Mouse (Mus musculus): ENCODE data around the gene Ddah2. TPM values are rescaled to one million over a fixed set of nuclear protein-coding genes. Genes with fewer than 3 reads are reported as not detected.

Gene Ddah2
- total RNA-seq, 2 experiments from 2014 or later: 11.1 to 13.3 TPM

DNA sequence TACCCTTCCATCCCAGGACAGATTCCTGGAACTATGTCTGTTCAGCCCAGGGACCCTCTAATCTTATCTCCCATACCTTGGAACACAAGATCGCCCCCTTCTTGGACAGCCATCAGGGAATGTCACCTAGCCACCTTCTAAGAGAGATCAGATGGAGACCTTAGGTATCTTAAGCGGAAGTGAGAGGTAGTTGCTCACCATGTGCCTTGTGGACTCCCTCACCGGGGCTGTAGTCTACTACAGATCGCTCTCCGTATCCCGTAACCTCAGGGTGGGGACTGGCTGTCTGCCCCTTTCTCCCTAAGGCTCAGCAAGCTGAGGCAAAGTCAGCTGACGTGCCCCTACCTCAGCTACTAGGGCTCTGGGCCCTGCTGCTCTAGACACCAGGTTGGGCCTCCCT, 45.2 kb downstream of the Ddah2 start:
- DNase-seq: no peak

GRCm38 (mm10) chr17:35104754-35105153, 45.9 kb downstream of the Ddah2 start:
- DNase-seq: no peak

- no peak for DNase-seq
These were observed 47.0 kb downstream of the Ddah2 start for GRCm38 (mm10) chr17:35105740-35106389.

DNA sequence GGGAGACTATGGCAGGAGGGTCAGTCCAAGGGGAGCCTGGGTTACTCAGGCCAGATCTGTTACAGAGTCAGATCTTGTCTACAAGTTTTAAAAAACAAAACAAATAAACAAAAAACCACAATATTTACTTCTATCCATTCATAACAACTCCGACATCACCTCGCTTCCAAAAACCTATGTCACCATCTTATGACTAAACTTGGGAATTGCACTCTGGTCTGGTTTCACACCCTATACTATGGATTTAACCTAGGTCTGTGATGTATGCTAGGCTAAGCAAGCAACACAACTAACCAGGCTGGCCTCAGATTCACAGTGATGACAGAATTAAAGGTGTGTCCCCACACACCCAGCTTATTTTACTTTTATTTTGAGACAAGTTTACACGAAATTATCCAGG, 47.7 kb downstream of the Ddah2 start:
- DNase-seq: no peak

- no peak for DNase-seq
These were observed 49.3 kb downstream of the Ddah2 start, which contains the start of gene Ly6g5c for GRCm38 (mm10) chr17:35108097-35108496. Ly6g5c (plus strand) TSS chr17:35108279.

Other genes starting within 250 kb of the Ddah2 start
- gene Stk19, start 222.1 kb upstream of the Ddah2 start, total RNA-seq (2021): 1 to 10 TPM; 7.0 to 7.2 TPM
- 10 to 100 TPM in 1 of 2 experiments, 1 to 10 TPM in 1; 7.6 to 10.5 TPM for gene Dxo, start 222.0 kb upstream of the Ddah2 start, total RNA-seq (2021)
- gene Skiv2l, start 208.8 kb upstream of the Ddah2 start, total RNA-seq (2021): 10 to 100 TPM; 18.0 to 18.9 TPM
- 1 to 10 TPM; 7.7 to 8.9 TPM for gene Nelfe, start 208.6 kb upstream of the Ddah2 start, total RNA-seq (2021)
- gene Cfb, start 196.5 kb upstream of the Ddah2 start, total RNA-seq (2021): 1 to 10 TPM in 1 of 2 experiments, under 1 TPM in 1; 0.95 to 8.2 TPM
- gene Zbtb12, start 179.6 kb upstream of the Ddah2 start, total RNA-seq (2021): 1 to 10 TPM; 5.0 to 5.2 TPM
- not detected for gene Gm20547, start 177.0 kb upstream of the Ddah2 start, total RNA-seq (2021)
- 1 to 10 TPM; 2.6 to 2.9 TPM for gene C2, start 160.8 kb upstream of the Ddah2 start, total RNA-seq (2021)
- 10 to 100 TPM; 25.5 to 26.4 TPM for gene Ehmt2, start 160.6 kb upstream of the Ddah2 start, total RNA-seq (2021)
- not detected for gene Slc44a4, start 144.6 kb upstream of the Ddah2 start, total RNA-seq (2021)
- gene Neu1, start 127.8 kb upstream of the Ddah2 start, total RNA-seq (2021): 1 to 10 TPM; 8.5 to 9.3 TPM
- gene Hspa1b, start 99.8 kb upstream of the Ddah2 start, total RNA-seq (2021): 1 to 10 TPM; 4.4 to 6.7 TPM
- not detected for gene Gm20481, start 89.1 kb upstream of the Ddah2 start, total RNA-seq (2021)
- 1 to 10 TPM; 5.9 to 8.1 TPM for gene Hspa1a, start 86.9 kb upstream of the Ddah2 start, total RNA-seq (2021)
- gene Hspa1l, start 86.3 kb upstream of the Ddah2 start, total RNA-seq (2021): 10 to 100 TPM; 21.5 to 31.8 TPM
- 10 to 100 TPM; 15.0 to 15.4 TPM for gene Lsm2, start 77.2 kb upstream of the Ddah2 start, total RNA-seq (2021)
- gene Vars, start 58.0 kb upstream of the Ddah2 start, total RNA-seq (2021): 10 to 100 TPM; 29.4 to 31.2 TPM
- gene Vwa7, start 42.5 kb upstream of the Ddah2 start, total RNA-seq (2021): 1 to 10 TPM; 9.0 to 9.6 TPM
- gene Sapcd1, start 31.0 kb upstream of the Ddah2 start, total RNA-seq (2021): under 1 TPM in 1 of 2 experiments, not detected in 1; 0.31 TPM
- gene Msh5, start 12.3 kb upstream of the Ddah2 start, total RNA-seq (2021): under 1 TPM; 0.67 to 0.72 TPM
- 10 to 100 TPM; 12.4 to 18.6 TPM for gene Clic1, start 9.1 kb upstream of the Ddah2 start, total RNA-seq (2021)
- not detected for gene Ly6g6c, start 6.4 kb downstream of the Ddah2 start, total RNA-seq (2021)
- gene Mpig6b, start 7.1 kb downstream of the Ddah2 start, total RNA-seq (2021): not detected
- gene Ly6g6e, start 17.9 kb downstream of the Ddah2 start, total RNA-seq (2021): not detected
- gene Ly6g6d, start 19.0 kb downstream of the Ddah2 start, total RNA-seq (2021): under 1 TPM; 0.51 to 0.72 TPM
- not detected for gene Ly6g6f, start 26.6 kb downstream of the Ddah2 start, total RNA-seq (2021)
- gene Abhd16a, start 30.2 kb downstream of the Ddah2 start, total RNA-seq (2021): 10 to 100 TPM; 61.9 to 62.4 TPM
- not detected for gene Ly6g5c, start 49.2 kb downstream of the Ddah2 start, total RNA-seq (2021)
- not detected for gene Ly6g5b, start 56.4 kb downstream of the Ddah2 start, total RNA-seq (2021)
- 1 to 10 TPM; 7.1 to 8.4 TPM for gene Gpank1, start 62.4 kb downstream of the Ddah2 start, total RNA-seq (2021)
- 100 to 1,000 TPM; 149 to 158 TPM for gene Csnk2b, start 63.0 kb downstream of the Ddah2 start, total RNA-seq (2021)
- 10 to 100 TPM; 19.5 to 22.6 TPM for gene D17H6S53E, start 67.3 kb downstream of the Ddah2 start, total RNA-seq (2021)
- not detected for gene Apom, start 73.0 kb downstream of the Ddah2 start, total RNA-seq (2021)
- 100 to 1,000 TPM; 180 to 197 TPM for gene Bag6, start 76.1 kb downstream of the Ddah2 start, total RNA-seq (2021)
- 100 to 1,000 TPM in 1 of 2 experiments, 10 to 100 TPM in 1; 93.3 to 102 TPM for gene Prrc2a, start 105.9 kb downstream of the Ddah2 start, total RNA-seq (2021)
- 1 to 10 TPM in 1 of 2 experiments, under 1 TPM in 1; 0.97 to 1.4 TPM for gene Aif1, start 117.0 kb downstream of the Ddah2 start, total RNA-seq (2021)
- under 1 TPM in 1 of 2 experiments, not detected in 1; 0.78 TPM for gene Lst1, start 129.4 kb downstream of the Ddah2 start, total RNA-seq (2021)
- gene Ltb, start 135.4 kb downstream of the Ddah2 start, total RNA-seq (2021): not detected
- under 1 TPM in 1 of 2 experiments, not detected in 1; 0.18 TPM for gene Tnf, start 143.0 kb downstream of the Ddah2 start, total RNA-seq (2021)
- under 1 TPM in 1 of 2 experiments, not detected in 1; 0.32 TPM for gene Lta, start 146.3 kb downstream of the Ddah2 start, total RNA-seq (2021)
- gene Gm16181, start 161.8 kb downstream of the Ddah2 start, total RNA-seq (2021): under 1 TPM in 1 of 2 experiments, not detected in 1; 0.70 TPM
- gene Atp6v1g2, start 174.6 kb downstream of the Ddah2 start, total RNA-seq (2021): 1 to 10 TPM; 1.9 to 2.3 TPM
- gene Nfkbil1, start 176.8 kb downstream of the Ddah2 start, total RNA-seq (2021): 1 to 10 TPM; 5.6 to 6.8 TPM
- gene Ddx39b, start 182.7 kb downstream of the Ddah2 start, total RNA-seq (2021): 10 to 100 TPM; 71.5 to 79.1 TPM
- gene H2-D1, start 203.7 kb downstream of the Ddah2 start, total RNA-seq (2021): 10 to 100 TPM; 30.2 to 57.3 TPM